Mouse (Mus musculus) midbrain, embryonic 13.5 days (tissue): ENCODE results near the gene Rora. TPM values are rescaled to one million over a fixed set of nuclear protein-coding genes. Genes with fewer than 3 reads are reported as not detected.

Experiments used
- ATAC-seq: fragments of 200-750 bp; cut with Nextera tagmentation; 2 replicates; pipeline ENCODE4 v1.8.0; 2017; ENCODE audit warnings: mild to moderate bottlenecking, moderate TSS enrichment, moderate library complexity
- H3K27ac ChIP-seq: fragments of 300-500 bp; sonication (generic); 2 replicates; pipeline ENCODE4 v1.5.1; 2015; ENCODE audit warnings: inconsistent platforms, mild to moderate bottlenecking, moderate library complexity
- H3K27me3 ChIP-seq: fragments of 300-500 bp; sonication (generic); 2 replicates; pipeline ENCODE4 v1.6.1; 2015; ENCODE audit warnings: mild to moderate bottlenecking, inconsistent platforms
- H3K36me3 ChIP-seq: fragments of 300-500 bp; sonication (generic); 2 replicates; pipeline ENCODE4 v1.6.1; 2015; ENCODE audit warnings: mild to moderate bottlenecking, inconsistent platforms
- H3K4me1 ChIP-seq: fragments of 300-500 bp; sonication (generic); replicated peaks from 2 replicates; pipeline ENCODE4 v1.6.1; 2015; ENCODE audit warnings: inconsistent platforms
- H3K4me2 ChIP-seq: fragments of 300-500 bp; sonication (generic); replicated peaks from 2 replicates; pipeline ENCODE4 v1.6.1; 2015; ENCODE audit warnings: moderate library complexity, mild to moderate bottlenecking, inconsistent platforms
- H3K4me3 ChIP-seq: fragments of 300-500 bp; sonication (generic); replicated peaks from 2 replicates; pipeline ENCODE4 v1.5.1; 2015; ENCODE audit warnings: mild to moderate bottlenecking, inconsistent platforms
- H3K9ac ChIP-seq: fragments of 300-500 bp; sonication (generic); replicated peaks from 2 replicates; pipeline ENCODE4 v1.6.1; 2015; ENCODE audit warnings: mild to moderate bottlenecking, inconsistent platforms
- H3K9me3 ChIP-seq: fragments of 300-500 bp; sonication (generic); 2 replicates; pipeline ENCODE4 v1.6.1; 2016; ENCODE audit warnings: mild to moderate bottlenecking, inconsistent platforms
- WGBS: fragments of 180-500 bp; shearing (Covaris S2); methylation state at CpG from one replicate; pipeline ENCODE4 v1.1.7; 2015; 5-methylcytosine and 5-hydroxymethylcytosine counted together
- polyA plus RNA-seq: library from polyadenylated mRNA; unstranded; fragments of >200 nt; fragmentation: Nextera tagmentation; extraction: Ambion mirVana; gene quantifications from 2 replicates; pipeline ENCODE4 v1.2.1, GENCODE M21; 2015

Rora gene
- polyA plus RNA-seq, 1 experiment from 2014 or later = 21.0 TPM

- H3K9ac ChIP-seq = no peak overlapping the region
- no peak for ATAC-seq
- peaks cover 4% of the 10 kb centered on the region; the same call in 1 of the 2 replicates for H3K27me3 ChIP-seq
- H3K27ac ChIP-seq = no peak overlapping the region
- H3K4me3 ChIP-seq = no peak overlapping the region
- no peaks in the 10 kb centered on the region for H3K9me3 ChIP-seq
- H3K36me3 ChIP-seq = no peaks in the 10 kb centered on the region
- H3K4me1 ChIP-seq = peaks cover 10% of the 10 kb centered on the region; the same call in 1 of the 2 replicates
- H3K4me2 ChIP-seq = no peak overlapping the region
- WGBS = 27% methylated on average over 9 of the region's 9 CpGs
Measured at GRCm38 (mm10) chr9:69114429-69114984, 460.9 kb downstream of the Rora start.

DNA sequence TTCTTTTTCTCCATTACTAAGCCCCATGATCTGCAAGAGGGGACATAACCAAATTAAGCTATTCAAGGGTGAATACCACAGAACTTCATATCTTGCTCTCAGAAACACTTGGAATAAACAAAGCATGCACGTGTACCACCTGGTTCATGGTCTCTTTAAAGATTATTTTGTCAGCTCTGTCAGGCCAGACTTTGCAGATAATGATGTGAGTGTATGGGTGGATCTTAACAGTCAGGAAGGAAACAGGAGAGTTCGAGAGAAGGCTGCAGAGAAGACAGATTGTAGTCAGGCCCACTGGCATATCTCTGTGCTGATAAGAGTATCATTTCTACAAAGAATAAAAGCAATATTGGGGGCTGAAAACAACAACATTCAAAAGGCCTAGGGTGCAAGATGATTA is 463.2 kb downstream of the Rora start:
- H3K36me3 ChIP-seq = no peaks in the 10 kb centered on the region
- H3K4me1 ChIP-seq = peaks cover 15% of the 10 kb centered on the region; the same call in 1 of the 2 replicates
- H3K4me2 ChIP-seq = no peak overlapping the region
- H3K27ac ChIP-seq = no peak overlapping the region
- H3K27me3 ChIP-seq = 0 out of 2 replicates have a peak, but pooled peaks cover 2% of the 10 kb centered on the region
- WGBS = 71% methylated on average over 2 of the region's 2 CpGs
- H3K9me3 ChIP-seq = no peaks in the 10 kb centered on the region
- no peak overlapping the region for H3K4me3 ChIP-seq
- no peak overlapping the region for H3K9ac ChIP-seq
- ATAC-seq = no peak

- H3K4me2 ChIP-seq = no peak overlapping the region
- peaks cover 18% of the 10 kb centered on the region for H3K4me1 ChIP-seq
- H3K9me3 ChIP-seq = no peaks in the 10 kb centered on the region
- H3K27me3 ChIP-seq = peaks cover 11% of the 10 kb centered on the region
- no peaks in the 10 kb centered on the region for H3K36me3 ChIP-seq
- no peak overlapping the region for H3K27ac ChIP-seq
- H3K9ac ChIP-seq = no peak overlapping the region
- ATAC-seq = no peak
- 41% methylated on average over 12 of the region's 12 CpGs for WGBS
- H3K4me3 ChIP-seq = no peak overlapping the region
Measured at GRCm38 (mm10) chr9:69121117-69121740, 467.6 kb downstream of the Rora start.

DNA sequence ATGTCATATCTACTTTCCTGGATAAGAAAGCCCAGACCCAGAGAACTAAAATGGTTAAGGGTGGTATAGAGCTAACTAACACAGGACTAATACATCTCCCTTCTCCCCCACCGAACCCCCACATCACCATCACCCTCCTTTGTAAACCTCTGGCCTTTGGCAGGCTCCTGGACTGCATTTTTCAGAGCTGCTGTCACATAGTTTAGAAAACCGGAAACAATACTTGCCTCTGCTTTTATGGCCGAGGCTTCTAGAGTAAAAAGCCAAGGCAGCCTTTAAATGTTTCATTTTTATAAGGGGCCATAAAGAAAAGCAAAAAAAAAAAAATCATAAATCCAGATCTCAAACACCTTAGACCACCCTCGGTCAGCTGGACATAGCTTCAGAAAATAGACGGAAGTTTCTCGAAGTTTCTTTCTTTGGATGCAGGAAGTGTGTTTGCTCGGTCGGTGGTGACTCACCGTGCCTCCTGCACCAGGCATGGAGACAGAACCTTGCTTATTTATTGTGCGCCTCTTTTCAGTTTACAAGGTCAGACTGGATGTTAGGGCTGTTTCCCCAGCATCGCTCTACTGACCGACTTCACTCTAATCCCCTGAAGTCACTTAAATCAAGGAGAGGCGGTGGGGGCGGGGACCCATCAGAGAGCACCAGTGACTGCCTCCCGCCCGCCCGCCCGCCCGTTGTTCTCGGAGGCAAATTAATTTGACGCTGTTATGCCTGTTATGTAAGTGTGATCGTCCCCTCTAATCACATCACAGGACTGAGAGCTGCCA is 471.6 kb downstream of the Rora start:
- Histone ChIP-seq H3K27me3 (peaks cover 15% of the 10 kb centered on the region), H3K36me3 (no peaks in the 10 kb centered on the region), H3K9ac (no peak overlapping the region), H3K9me3 (no peaks in the 10 kb centered on the region), H3K4me2 (peak overlapping the region; percentile 42), H3K27ac (no peak overlapping the region), H3K4me3 (0 out of 2 replicates have a peak overlapping the region, but pooled peaks have one; percentile 8), H3K4me1 (peaks cover 18% of the 10 kb centered on the region)
- ATAC-seq = no peak
- WGBS = 15% methylated on average over 22 of the region's 22 CpGs

DNA sequence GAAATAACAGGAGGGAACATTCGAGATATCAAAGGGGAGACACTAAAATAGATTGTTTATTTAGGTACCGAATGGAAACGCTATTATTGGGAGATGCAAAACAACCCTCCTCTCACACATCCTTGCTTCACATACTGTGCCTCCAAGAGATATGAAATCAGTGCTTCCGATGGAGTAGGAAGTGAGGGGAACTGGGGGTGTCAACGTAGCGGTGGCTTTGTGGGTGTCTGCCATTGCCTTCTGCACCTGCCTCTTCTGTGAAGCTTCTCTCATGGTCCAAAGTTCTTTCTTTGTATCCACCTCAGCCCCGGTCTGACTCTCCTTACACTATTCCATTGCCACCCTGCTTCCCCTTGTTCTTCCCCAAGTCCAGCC is 472.2 kb downstream of the Rora start:
- Histone ChIP-seq H3K4me1 (peaks cover 18% of the 10 kb centered on the region), H3K36me3 (no peaks in the 10 kb centered on the region), H3K4me2 (peak overlapping the region; percentile 42), H3K27me3 (peaks cover 15% of the 10 kb centered on the region), H3K4me3 (no peak overlapping the region), H3K9me3 (no peaks in the 10 kb centered on the region), H3K27ac (no peak overlapping the region), H3K9ac (no peak overlapping the region)
- WGBS = 59% methylated on average over 7 of the region's 7 CpGs
- no peak for ATAC-seq

DNA sequence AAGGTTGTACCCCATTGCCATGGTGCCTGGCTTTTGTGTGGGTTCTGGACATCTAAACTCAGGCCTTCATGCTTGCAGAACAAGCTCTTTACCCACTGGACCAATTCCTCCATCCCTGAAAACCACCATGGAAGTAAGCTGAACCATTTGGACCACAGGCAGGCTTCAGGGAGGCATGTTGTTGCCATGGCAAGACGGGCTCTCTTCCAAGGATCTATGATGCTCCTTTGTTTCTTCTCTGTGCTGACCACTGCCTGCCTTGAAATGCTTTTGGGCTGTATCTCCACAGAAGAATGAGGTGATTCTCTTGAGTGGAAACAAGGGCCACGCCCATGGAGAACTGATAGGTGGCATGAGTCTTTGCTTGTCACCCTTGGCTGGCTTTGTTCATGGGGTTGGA is 473.0 kb downstream of the Rora start:
- Histone ChIP-seq H3K9me3 (no peaks in the 10 kb centered on the region), H3K4me3 (no peak overlapping the region), H3K27me3 (peaks cover 15% of the 10 kb centered on the region), H3K27ac (no peak overlapping the region), H3K4me2 (no peak overlapping the region), H3K9ac (no peak overlapping the region), H3K36me3 (no peaks in the 10 kb centered on the region), H3K4me1 (peaks cover 11% of the 10 kb centered on the region)
- WGBS = 94% methylated on average over 2 of the region's 2 CpGs
- ATAC-seq = no peak

DNA sequence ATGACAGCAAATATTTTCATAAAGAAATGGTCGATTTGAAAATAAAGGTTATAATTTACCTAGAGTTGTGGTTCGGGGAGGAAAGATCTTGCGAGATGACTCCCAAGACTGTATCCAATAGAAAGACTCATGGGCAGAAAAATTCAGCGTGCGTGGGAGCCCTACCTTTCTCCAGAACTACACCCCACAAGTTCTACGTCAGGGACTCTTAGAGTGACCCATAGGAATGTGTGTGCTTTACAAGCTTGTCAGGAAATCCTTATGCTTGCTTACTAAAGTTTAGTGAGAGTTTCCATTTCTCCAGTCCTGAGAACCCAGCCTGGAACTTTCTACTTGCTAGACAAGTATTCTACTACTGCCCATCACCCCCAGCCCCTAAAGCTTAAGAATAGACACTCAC is 474.7 kb downstream of the Rora start:
- peaks cover 15% of the 10 kb centered on the region for H3K27me3 ChIP-seq
- no peak overlapping the region for H3K27ac ChIP-seq
- no peak for ATAC-seq
- no peak overlapping the region for H3K9ac ChIP-seq
- H3K9me3 ChIP-seq = no peaks in the 10 kb centered on the region
- no peaks in the 10 kb centered on the region for H3K36me3 ChIP-seq
- peaks cover 11% of the 10 kb centered on the region for H3K4me1 ChIP-seq
- H3K4me3 ChIP-seq = no peak overlapping the region
- no peak overlapping the region for H3K4me2 ChIP-seq
- 92% methylated on average over 6 of the region's 6 CpGs for WGBS

DNA sequence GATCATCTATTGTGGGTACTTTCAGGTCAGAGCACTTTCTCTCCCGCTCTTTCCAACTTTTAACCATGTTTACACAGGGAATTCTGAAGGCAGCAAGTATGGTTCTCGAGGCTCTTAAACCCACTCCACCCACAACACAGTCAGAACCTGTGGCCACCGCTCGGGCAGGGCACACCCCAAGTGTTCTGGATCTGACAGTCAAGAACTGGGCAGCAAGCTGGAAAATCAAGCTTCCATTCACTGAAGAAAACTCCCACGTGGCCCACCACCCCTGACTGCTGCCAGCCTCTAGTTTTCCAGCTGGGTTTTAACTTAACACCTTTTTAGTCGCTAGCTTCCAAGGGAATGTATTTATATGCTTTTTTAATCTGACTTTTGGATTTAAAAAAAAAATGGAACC is 479.4 kb downstream of the Rora start:
- 86% methylated on average over 6 of the region's 6 CpGs for WGBS
- H3K4me1 ChIP-seq = no peaks in the 10 kb centered on the region; the same call in 1 of the 2 replicates
- ATAC-seq = no peak

GRCm38 (mm10) chr9:69133696-69134095 is 480.1 kb downstream of the Rora start:
- WGBS = 78% methylated on average over 7 of the region's 7 CpGs
- ATAC-seq = no peak
- no peaks in the 10 kb centered on the region for H3K9me3 ChIP-seq

More for the DNA sequence above, 479.4 kb downstream of the Rora start:
- no peaks in the 10 kb centered on the region for H3K27me3 ChIP-seq
- H3K9ac ChIP-seq = no peak overlapping the region
- no peak overlapping the region for H3K4me2 ChIP-seq
- no peaks in the 10 kb centered on the region for H3K36me3 ChIP-seq
- no peak overlapping the region for H3K4me3 ChIP-seq
- no peak overlapping the region for H3K27ac ChIP-seq
- no peaks in the 10 kb centered on the region for H3K9me3 ChIP-seq

DNA sequence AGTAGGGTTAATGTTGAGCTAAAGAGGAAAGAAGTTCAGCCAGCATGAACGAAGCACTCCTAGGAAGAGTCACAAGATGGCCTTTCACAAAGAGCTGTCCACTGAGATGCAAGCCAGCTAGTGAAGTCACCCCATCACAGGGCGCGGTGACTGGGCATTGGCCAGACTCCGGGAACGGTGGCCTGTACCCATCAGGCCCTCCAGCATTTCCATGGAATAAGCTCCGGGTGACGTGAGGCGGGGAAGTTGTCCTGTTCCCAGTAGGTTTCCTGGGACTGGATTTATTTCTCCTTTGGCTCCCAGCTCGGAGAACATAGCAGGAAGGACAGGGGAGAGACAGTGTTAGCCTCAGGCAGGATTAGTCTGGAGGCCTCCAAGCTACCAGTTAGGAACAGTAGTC is 481.0 kb downstream of the Rora start:
- Histone ChIP-seq H3K4me2 (no peak overlapping the region), H3K9me3 (no peaks in the 10 kb centered on the region), H3K4me1 (no peaks in the 10 kb centered on the region; the same call in 1 of the 2 replicates), H3K4me3 (no peak overlapping the region), H3K27ac (no peak overlapping the region), H3K9ac (no peak overlapping the region), H3K27me3 (no peaks in the 10 kb centered on the region), H3K36me3 (no peaks in the 10 kb centered on the region)
- no peak for ATAC-seq
- WGBS = 85% methylated on average over 9 of the region's 9 CpGs

More at GRCm38 (mm10) chr9:69133696-69134095, 480.1 kb downstream of the Rora start:
- no peak overlapping the region for H3K4me3 ChIP-seq
- H3K27me3 ChIP-seq = no peaks in the 10 kb centered on the region
- no peaks in the 10 kb centered on the region; the same call in 1 of the 2 replicates for H3K4me1 ChIP-seq
- no peak overlapping the region for H3K27ac ChIP-seq
- H3K4me2 ChIP-seq = no peak overlapping the region
- H3K9ac ChIP-seq = no peak overlapping the region
- no peaks in the 10 kb centered on the region for H3K36me3 ChIP-seq

DNA sequence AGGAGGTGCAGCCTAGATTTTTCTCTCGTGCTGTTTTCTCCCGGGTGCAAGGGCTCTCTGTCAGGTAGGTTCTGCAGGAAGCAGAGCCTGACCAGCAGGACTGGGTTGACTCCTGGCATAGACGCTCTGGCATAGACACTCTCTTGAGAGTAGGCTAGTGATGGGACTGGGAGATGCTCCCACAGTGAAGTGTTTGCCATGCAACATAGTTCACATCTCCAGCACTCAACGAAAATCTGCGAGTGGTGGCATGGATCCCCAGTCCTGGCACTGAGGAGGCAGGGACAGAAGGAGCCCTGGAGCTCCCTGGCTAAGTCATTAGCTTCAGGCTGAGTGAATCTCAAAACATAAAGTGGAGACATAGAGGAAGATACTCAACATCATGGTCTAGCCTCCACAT is 483.2 kb downstream of the Rora start:
- Histone ChIP-seq H3K4me2 (no peak overlapping the region), H3K4me3 (no peak overlapping the region), H3K9me3 (no peaks in the 10 kb centered on the region), H3K9ac (no peak overlapping the region), H3K36me3 (no peaks in the 10 kb centered on the region), H3K4me1 (no peaks in the 10 kb centered on the region; the same call in 1 of the 2 replicates), H3K27me3 (no peaks in the 10 kb centered on the region), H3K27ac (no peak overlapping the region)
- ATAC-seq = no peak
- 91% methylated on average over 5 of the region's 5 CpGs for WGBS

GRCm38 (mm10) chr9:69137398-69137797 is 483.8 kb downstream of the Rora start:
- no peak overlapping the region for H3K4me2 ChIP-seq
- no peak for ATAC-seq
- H3K4me1 ChIP-seq = no peaks in the 10 kb centered on the region; the same call in 1 of the 2 replicates
- 55% methylated on average over 10 of the region's 10 CpGs for WGBS
- H3K9me3 ChIP-seq = no peaks in the 10 kb centered on the region
- no peak overlapping the region for H3K27ac ChIP-seq
- H3K9ac ChIP-seq = no peak overlapping the region
- no peaks in the 10 kb centered on the region for H3K36me3 ChIP-seq
- H3K4me3 ChIP-seq = no peak overlapping the region
- H3K27me3 ChIP-seq = no peaks in the 10 kb centered on the region
